Mouse (Mus musculus) pancreas, adult 10 weeks (tissue): ENCODE results near the gene Shpk. TPM values are rescaled to one million over a fixed set of nuclear protein-coding genes. Genes with fewer than 3 reads are reported as not detected.

ENCODE experiments used
- polyA plus RNA-seq: library from polyadenylated mRNA; stranded (reverse); fragments of 350-450 nt; fragmentation: Illumina TruSeq; extraction: RNeasy Lipid Tissue Mini Kit (QIAGEN cat#74804); gene quantifications from one replicate; pipeline ENCODE4 v1.2.3, GENCODE M21; 2015; ENCODE audit warnings: low read depth, low replicate concordance; ENCODE audit not compliant: insufficient read depth

Shpk gene
- 3.1 TPM for polyA plus RNA-seq

DNA sequence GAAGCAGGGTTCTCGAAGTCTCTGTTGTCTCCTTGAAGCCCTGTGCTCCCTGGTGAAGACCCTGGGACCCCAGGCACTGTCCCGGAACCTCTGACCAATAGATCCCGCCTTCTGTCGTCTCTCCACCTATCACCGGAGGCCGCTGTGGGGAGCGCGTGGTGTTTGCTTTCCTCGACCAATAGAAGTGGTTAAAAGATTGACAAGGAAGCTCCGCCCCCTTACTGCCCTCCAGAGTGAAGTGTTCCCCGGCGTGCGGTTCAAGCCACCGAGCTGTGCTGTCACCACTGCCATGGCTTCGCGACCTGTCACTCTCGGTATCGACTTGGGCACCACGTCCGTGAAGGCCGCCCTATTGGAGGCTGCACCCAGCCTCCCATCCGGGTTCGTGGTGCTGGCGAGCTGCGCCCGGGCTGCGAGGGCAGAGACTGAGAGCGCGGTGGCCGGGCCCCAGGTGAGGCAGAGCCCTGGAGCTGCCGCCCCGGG is at the start of gene Shpk:
TSS of gene Shpk (plus strand) at position 231 of the 483 bp plus-strand sequence.

GRCm38 (mm10) chr11:73159957-73160810 is 39.1 kb upstream of the Shpk start, which contains the start of gene P2rx5:
Gene P2rx5, plus strand, starts transcription at chr11:73160421.

DNA sequence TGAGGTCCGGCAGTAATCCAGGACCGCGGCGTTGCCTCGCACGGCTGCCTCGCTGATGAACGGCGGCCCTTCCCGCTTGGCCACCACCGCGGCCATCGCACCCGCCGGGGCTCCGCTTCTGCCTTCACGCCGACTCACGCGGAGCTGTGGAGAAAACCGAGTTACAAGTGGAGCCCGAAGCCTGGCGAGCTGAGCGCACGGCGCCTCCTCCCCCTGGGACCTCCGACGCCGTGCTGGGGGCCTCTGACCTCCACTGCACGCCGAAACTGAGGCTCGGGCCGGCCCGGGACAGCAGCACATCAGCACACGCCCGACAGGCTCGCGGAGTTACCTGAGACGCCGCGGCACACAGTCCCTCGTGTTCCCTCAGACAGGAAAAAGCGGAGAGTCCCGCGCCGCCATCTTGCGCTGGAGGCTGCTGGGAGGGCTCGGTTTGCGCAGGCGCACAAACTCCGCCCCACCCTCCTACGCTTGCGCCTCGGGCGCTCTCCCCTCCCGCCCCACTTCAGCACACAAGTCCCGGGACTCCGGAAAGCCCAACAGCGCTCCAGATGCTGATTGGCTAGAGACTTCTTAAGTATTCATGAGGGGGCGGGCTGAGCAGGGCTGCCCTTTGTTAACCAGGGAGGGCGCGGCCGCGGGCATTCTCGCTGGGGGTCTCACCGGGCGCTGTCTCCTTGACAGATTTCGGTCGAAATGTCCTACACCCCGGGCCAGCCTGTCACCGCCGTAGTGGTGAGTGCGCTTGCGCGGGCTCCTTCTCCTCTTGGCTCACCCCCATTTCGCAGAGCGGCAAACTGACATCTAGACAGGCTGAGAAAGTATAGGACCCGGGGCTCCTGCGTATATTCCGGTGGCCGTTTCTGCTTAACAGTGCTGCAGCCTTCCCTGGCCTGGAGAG is 22.4 kb upstream of the Shpk start, which contains the start of the genes Emc6 and Tax1bp3:
TSS of gene Emc6 (minus strand) at position 430 of the 901 bp plus-strand sequence.
TSS of gene Tax1bp3 (plus strand) at position 476 of the 901 bp plus-strand sequence.

GRCm38 (mm10) chr11:73198603-73199229 is 544 bp upstream of the Shpk start, which contains the start of gene Ctns:
Gene Ctns, minus strand, starts transcription at chr11:73199042.

DNA sequence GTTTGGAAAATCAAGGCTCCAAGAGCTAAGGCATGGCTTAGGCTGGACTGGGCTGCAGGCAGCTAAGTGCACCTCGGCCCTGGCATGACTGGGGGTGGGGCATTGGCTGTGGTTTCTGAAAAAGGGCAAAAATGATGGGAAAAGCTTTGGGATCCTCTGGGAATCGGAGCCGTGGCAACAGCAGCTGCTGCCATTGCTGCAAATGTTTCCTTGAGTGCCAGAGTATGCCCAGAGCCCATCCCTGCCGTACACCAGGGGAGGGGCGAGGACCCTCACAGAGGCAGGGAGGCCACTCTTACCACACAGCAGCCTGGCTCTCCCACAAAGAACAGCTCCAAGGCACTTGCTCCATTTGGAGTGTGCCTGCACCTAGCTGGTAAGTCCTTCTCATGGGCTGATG is 34.7 kb downstream of the Shpk start, which contains the start of gene Trpv1:
TSS of gene Trpv1 (plus strand) at position 301 of the 400 bp plus-strand sequence.

GRCm38 (mm10) chr11:73267267-73267666 is 68.0 kb downstream of the Shpk start, which contains the start of gene Trpv3:
Gene Trpv3, plus strand, starts transcription at chr11:73267388.

Other genes with a start within 250 kb of the Shpk start
- gene Atp2a3, start 238.3 kb upstream of the Shpk start, polyA plus RNA-seq = 35.0 TPM
- gene P2rx1, start 200.4 kb upstream of the Shpk start, polyA plus RNA-seq = 52.6 TPM
- 6.9 TPM for gene Camkk1, start 180.5 kb upstream of the Shpk start, polyA plus RNA-seq
- 1.5 TPM for gene Ncbp3, start 151.7 kb upstream of the Shpk start, polyA plus RNA-seq
- not detected for gene Itgae, start 108.9 kb upstream of the Shpk start, polyA plus RNA-seq
- not detected for gene Haspin, start 61.2 kb upstream of the Shpk start, polyA plus RNA-seq
- gene P2rx5, start 39.0 kb upstream of the Shpk start, polyA plus RNA-seq = not detected
- 14.7 TPM for gene Emc6, start 22.4 kb upstream of the Shpk start, polyA plus RNA-seq
- gene Tax1bp3, start 22.4 kb upstream of the Shpk start, polyA plus RNA-seq = 16.3 TPM
- gene Ctns, start 418 bp upstream of the Shpk start, polyA plus RNA-seq = 8.1 TPM
- not detected for gene Trpv1, start 34.8 kb downstream of the Shpk start, polyA plus RNA-seq
- not detected for gene Trpv3, start 67.9 kb downstream of the Shpk start, polyA plus RNA-seq
- 1.7 TPM for gene Aspa, start 130.1 kb downstream of the Shpk start, polyA plus RNA-seq
- not detected for gene Gm49340, start 130.3 kb downstream of the Shpk start, polyA plus RNA-seq
- gene Spata22, start 130.3 kb downstream of the Shpk start, polyA plus RNA-seq = not detected
- gene Olfr20, start 151.3 kb downstream of the Shpk start, polyA plus RNA-seq = not detected
- gene Olfr376, start 171.8 kb downstream of the Shpk start, polyA plus RNA-seq = not detected
- not detected for gene Olfr1, start 200.2 kb downstream of the Shpk start, polyA plus RNA-seq
- not detected for gene Olfr378, start 229.0 kb downstream of the Shpk start, polyA plus RNA-seq